Comparison of ENCODE assay signal across 9 mouse cellular contexts in the genomic region with DNA sequence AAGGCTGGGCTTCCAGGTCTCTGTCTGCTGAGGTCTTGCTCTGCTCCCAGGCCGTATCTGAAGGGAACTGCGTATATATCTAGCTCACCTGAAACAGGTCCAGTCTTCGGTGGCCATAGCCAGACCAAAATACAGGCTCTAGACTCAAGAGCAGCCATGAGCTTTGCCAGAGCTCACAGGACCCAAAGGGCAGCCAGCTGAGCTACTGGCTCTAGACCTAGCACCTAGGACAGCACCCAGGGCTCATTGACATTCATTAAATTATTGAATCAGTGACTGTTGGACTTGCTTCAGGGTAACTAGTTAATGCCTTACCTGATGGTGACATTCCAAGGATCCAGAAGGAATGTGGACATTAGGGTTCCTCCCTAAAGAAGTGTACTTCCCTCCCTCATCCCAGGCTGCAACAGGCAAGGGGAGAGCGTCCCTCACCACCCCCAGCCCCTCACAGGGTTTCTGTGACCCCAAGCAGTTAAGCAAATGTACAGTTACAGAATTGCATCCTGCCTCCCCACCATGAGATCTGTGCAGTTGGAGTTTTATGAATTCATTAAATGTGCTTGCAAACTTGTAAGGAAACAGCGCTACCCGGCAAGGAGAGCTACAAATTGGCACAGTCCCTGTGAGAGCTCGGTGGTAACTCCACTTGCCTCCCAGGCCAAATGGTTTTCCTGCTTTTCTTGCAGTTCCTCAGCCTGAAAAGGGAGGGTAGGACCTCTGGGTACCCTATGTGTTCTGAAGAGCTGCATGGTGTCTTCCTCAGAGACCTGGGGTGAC. TPM values are rescaled to one million over a fixed set of nuclear protein-coding genes. Genes with fewer than 3 reads are reported as not detected.
A peak's percentile ranks its signal among the peaks of the same experiment; 100 is the strongest.
DNase-seq lines count a peak whose midpoint lies in the region; ATAC-seq and TF ChIP-seq lines count a peak whose summit lies in the region.
"Had no signal": no experiment of that assay in that cellular context is flagged by ENCODE, and none has a peak within 500 bp of the region (broad histone marks: within the 10 kb centered on the region; RNA-seq: fewer than 3 reads in every experiment).

No protein-coding gene starts in this region.

- H3K9ac ChIP-seq in embryonic facial prominence, embryonic 11.5 days (replicated peaks; ENCODE audit: low read length): no peak overlapping the region
- H3K9ac ChIP-seq: embryonic facial prominence, embryonic 15.5 days; heart, embryonic 12.5 days had no signal

- no peak overlapping the region for H3K4me3 ChIP-seq in embryonic facial prominence, embryonic 11.5 days (ENCODE audit: low read depth, low read length)
- H3K4me3 ChIP-seq in hindbrain, embryonic 10.5 days: no peak overlapping the region
- H3K4me3 ChIP-seq in myocyte: no peak overlapping the region
- H3K4me3 ChIP-seq in lung, adult 2 months (replicated peaks; ENCODE audit: extremely low read depth, low read depth, low read length): no peak overlapping the region
- H3K4me3 ChIP-seq: embryonic facial prominence, embryonic 15.5 days; heart, embryonic 12.5 days had no signal

- H3K79me2 ChIP-seq in myocyte (ENCODE audit: control insufficient read depth, insufficient read depth): no peaks in the 10 kb centered on the region

- H3K36me3 ChIP-seq in embryonic facial prominence, embryonic 11.5 days (replicated peaks; ENCODE audit: control insufficient read depth, insufficient read depth, low read depth, low read length): no peaks in the 10 kb centered on the region
- H3K36me3 ChIP-seq in hindbrain, embryonic 10.5 days: no peaks in the 10 kb centered on the region
- no peaks in the 10 kb centered on the region for H3K36me3 ChIP-seq in myocyte (ENCODE audit: control insufficient read depth, insufficient read depth)
- H3K36me3 ChIP-seq: embryonic facial prominence, embryonic 15.5 days; heart, embryonic 12.5 days had no signal

- H3K9me3 ChIP-seq in embryonic facial prominence, embryonic 11.5 days (replicated peaks; ENCODE audit: control insufficient read depth, low read length): no peaks in the 10 kb centered on the region
- no peaks in the 10 kb centered on the region for H3K9me3 ChIP-seq in hindbrain, embryonic 10.5 days
- H3K9me3 ChIP-seq: embryonic facial prominence, embryonic 15.5 days; heart, embryonic 12.5 days had no signal

- WGBS in embryonic facial prominence, embryonic 11.5 days: 78% methylated on average over 7 of the region's 7 CpGs
- 83% methylated on average over 7 of the region's 7 CpGs for WGBS in hindbrain, embryonic 10.5 days
- WGBS in lung, adult 2 months: 66% methylated on average over 7 of the region's 7 CpGs

- H3K4me2 ChIP-seq in embryonic facial prominence, embryonic 11.5 days (ENCODE audit: low read depth, low read length): no peak overlapping the region
- no peak overlapping the region for H3K4me2 ChIP-seq in myocyte (ENCODE audit: low read depth)
- H3K4me2 ChIP-seq: embryonic facial prominence, embryonic 15.5 days; heart, embryonic 12.5 days had no signal

- no peaks in the 10 kb centered on the region for H3K27me3 ChIP-seq in embryonic facial prominence, embryonic 11.5 days (ENCODE audit: control insufficient read depth, insufficient read depth, low read length)
- no peaks in the 10 kb centered on the region for H3K27me3 ChIP-seq in hindbrain, embryonic 10.5 days (ENCODE audit: insufficient read depth, poor library complexity, severe bottlenecking)
- peaks cover 29% of the 10 kb centered on the region for H3K27me3 ChIP-seq in myocyte (ENCODE audit: control insufficient read depth, insufficient read depth, insufficient read length)
- H3K27me3 ChIP-seq: embryonic facial prominence, embryonic 15.5 days; heart, embryonic 12.5 days had no signal

- no peak for TF ChIP-seq CTCF in lung, adult 2 months (IDR thresholded peaks at IDR 0.05; ENCODE audit: insufficient read depth, low read length)

- ATAC-seq in embryonic facial prominence, embryonic 11.5 days (replicated peaks; ENCODE audit: insufficient number of reproducible peaks, low FRiP score, low TSS enrichment, low read depth): no peak

- no peak overlapping the region for H3K27ac ChIP-seq in embryonic facial prominence, embryonic 11.5 days (replicated peaks; ENCODE audit: low read depth, low read length)
- H3K27ac ChIP-seq in hindbrain, embryonic 10.5 days: peak overlapping the region; percentile 88
- H3K27ac ChIP-seq: embryonic facial prominence, embryonic 15.5 days had no signal

- no peaks in the 10 kb centered on the region; the same call in 1 of the 2 replicates for H3K4me1 ChIP-seq in embryonic facial prominence, embryonic 11.5 days (ENCODE audit: control insufficient read depth, insufficient read depth, low read length)
- peaks cover 39% of the 10 kb centered on the region for H3K4me1 ChIP-seq in hindbrain, embryonic 10.5 days (replicated peaks)
- H3K4me1 ChIP-seq in lung, adult 2 months (ENCODE audit: control insufficient read depth, insufficient read depth, low read length): no peaks in the 10 kb centered on the region
- H3K4me1 ChIP-seq: embryonic facial prominence, embryonic 15.5 days; heart, embryonic 12.5 days had no signal

- peak; percentile 54 for DNase-seq in embryonic facial prominence, embryonic 11.5 days (ENCODE audit: low spot score)
- DNase-seq in hindbrain, embryonic 10.5 days (ENCODE audit: low spot score): no peak
- DNase-seq in kidney, postnatal 10 days: peak; percentile 73
- no peak for DNase-seq in lung, adult 2 months
- DNase-seq in urinary bladder, postnatal 36 days (ENCODE audit: low spot score in 2 of 2): no peak
- no peak for DNase-seq in liver

- TF ChIP-seq POLR2A in myocyte (IDR thresholded peaks at IDR 0.05; ENCODE audit: insufficient read length, low read depth): no peak
- no peak for TF ChIP-seq POLR2A in lung, adult 2 months (IDR thresholded peaks at IDR 0.05; ENCODE audit: borderline replicate concordance, extremely low read depth, low read depth, low read length)

- H3ac ChIP-seq in myocyte (ENCODE audit: control insufficient read depth, insufficient read length): no peak overlapping the region

TF ChIP-seq in myocyte, 11 proteins besides CTCF, POLR2A, EP300 and RAD21:
- TF ChIP-seq USF1 (IDR thresholded peaks at IDR 0.05; ENCODE audit: low read depth) (no peak), E2F4 (IDR thresholded peaks at IDR 0.05; ENCODE audit: insufficient read depth) (no peak), REST (IDR thresholded peaks at IDR 0.05; ENCODE audit: insufficient read depth, insufficient read length) (peak; percentile 64)

RNA-seq across cellular contexts. Expression of gene Chchd6, which starts 19.3 kb away (rescaled TPM):
- 63.0 and 64.9 TPM in 2 replicates for polyA plus RNA-seq in embryonic facial prominence, embryonic 11.5 days (2014; fragmentation: Nextera tagmentation; extraction: Ambion mirVana)
- polyA plus RNA-seq in hindbrain, embryonic 10.5 days (2016; fragmentation: Nextera tagmentation; extraction: Ambion mirVana): 89.0 and 103 TPM in 2 replicates
- polyA plus RNA-seq in myocyte (2012; fragmentation: generic; extraction: Trizol): 28.8 TPM
- polyA plus RNA-seq in lung, adult 2 months (2012; rRNA removed): 55.4 and 60.1 TPM in 2 replicates

RNA-seq across cellular contexts. Expression of gene Txnrd3, which starts 29.0 kb away (rescaled TPM):
- 10.8 and 11.3 TPM in 2 replicates for polyA plus RNA-seq in embryonic facial prominence, embryonic 11.5 days (2014; fragmentation: Nextera tagmentation; extraction: Ambion mirVana)
- 9.9 and 12.0 TPM in 2 replicates for polyA plus RNA-seq in hindbrain, embryonic 10.5 days (2016; fragmentation: Nextera tagmentation; extraction: Ambion mirVana)
- 9.5 TPM for polyA plus RNA-seq in myocyte (2012; fragmentation: generic; extraction: Trizol)
- polyA plus RNA-seq in lung, adult 2 months (2012; rRNA removed): 13.8 and 15.5 TPM in 2 replicates

Comparison
In these comparisons a context has a peak if more than half of its experiments do, and no peak if none do; other contexts are left out.
1. DNase-seq: peak in embryonic facial prominence, embryonic 11.5 days (single experiment) and kidney, postnatal 10 days (single experiment); none in hindbrain, embryonic 10.5 days (single experiment), lung, adult 2 months (single experiment), urinary bladder, postnatal 36 days (0 of 2) and liver (single experiment).